Mouse (Mus musculus) CH12.LX (cell line): ENCODE results near the gene Ccdc61.

ENCODE experiments used
- BHLHE40 ChIP-seq: IDR thresholded peaks from 2 replicates; pipeline ENCODE4 v1.6.1; 2011; ENCODE audit warnings: mild to moderate bottlenecking, low read depth, low read length, improper control_type of control experiment
- CTCF ChIP-seq, 2 experiments: IDR thresholded peaks in 1 of 2; conservative IDR thresholded peaks in 1 of 2; 2 replicates each; pipeline ENCODE4 v1.5.1; 2011 to 2012; ENCODE audit warnings: low read depth in 2 of 2, low read length in 2 of 2, improper control_type of control experiment in 1 of 2, inconsistent platforms in 1 of 2, mild to moderate bottlenecking in 1 of 2, moderate library complexity in 1 of 2
- POLR2A ChIP-seq: IDR thresholded peaks from 2 replicates; pipeline ENCODE4 v1.6.1; 2011; ENCODE audit warnings: low read depth, mild to moderate bottlenecking, improper control_type of control experiment, low read length
- TBP ChIP-seq: conservative IDR thresholded peaks from 2 replicates; pipeline ENCODE4 v1.6.1; 2011; ENCODE audit warnings: low read depth, low read length, improper control_type of control experiment
- ZKSCAN1 ChIP-seq: IDR thresholded peaks from 2 replicates; pipeline ENCODE4 v1.6.1; 2012; ENCODE audit warnings: low read depth, inconsistent platforms, low read length, improper control_type of control experiment, borderline replicate concordance

DNA sequence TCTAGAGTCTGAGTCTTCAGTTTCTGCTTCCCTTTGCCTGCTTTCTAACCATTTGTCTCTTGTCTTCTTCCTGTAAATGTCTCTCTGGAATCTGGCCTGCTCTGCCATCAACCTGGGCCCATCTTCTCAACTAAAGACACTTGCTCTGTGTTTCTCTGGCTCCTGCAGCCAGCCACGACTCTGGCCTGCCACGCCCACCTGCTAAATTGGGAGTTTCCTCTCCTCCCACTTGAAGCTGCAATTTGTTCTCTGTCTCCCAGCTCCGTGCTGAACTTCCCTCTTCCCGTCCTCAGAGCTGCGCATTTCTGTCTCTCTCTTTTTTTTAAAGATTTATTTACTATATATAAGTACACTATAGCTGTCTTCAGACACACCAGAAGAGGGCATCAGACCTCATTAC lies 65.4 kb downstream of the Ccdc61 start:
- TF ChIP-seq CTCF (conservative IDR thresholded peaks at IDR 0.05 in 1 of 2, IDR thresholded peaks at IDR 0.05 in 1 of 2; ENCODE audit: low read depth in 2 of 2, low read length in 2 of 2) (0 out of 4 replicates have a peak, but pooled peaks of 1 of the 2 experiments have one; percentile 7), TBP (no peak), ZKSCAN1 (no peak), BHLHE40 (no peak), POLR2A (no peak)
